Mouse (Mus musculus) stomach, postnatal 0 days (tissue): ENCODE measurements around the gene Dtx4.

ENCODE experiments used
- CTCF ChIP-seq: IDR thresholded peaks from 2 replicates; pipeline ENCODE4 v1.5.1; 2016; ENCODE audit warnings: antibody characterized with exemption, low read depth, mild to moderate bottlenecking, moderate library complexity
- EP300 ChIP-seq: optimal IDR thresholded peaks from 2 replicates; pipeline ENCODE3; 2016; ENCODE audit warnings: antibody characterized with exemption

- 0 out of 2 replicates have a peak, but pooled peaks have one; percentile 4 for TF ChIP-seq CTCF
- TF ChIP-seq EP300, result no peak
Observed at GRCm38 (mm10) chr19:12457401-12458066, 43.7 kb downstream of the Dtx4 start.
